Mouse (Mus musculus) forebrain, embryonic 11.5 days (tissue): ENCODE measurements around the gene Gm20721. TPM values are rescaled to one million over a fixed set of nuclear protein-coding genes. Genes with fewer than 3 reads are reported as not detected.

ENCODE experiments used
- ATAC-seq: fragments of 200-750 bp; cut with Nextera tagmentation; replicated peaks from 2 replicates; pipeline ENCODE4 v1.8.0; 2017; ENCODE audit warnings: moderate TSS enrichment; ENCODE audit not compliant: low FRiP score
- DNase-seq: peaks from one replicate; pipeline ENCODE4 v3.0.0-alpha.2; 2017; ENCODE audit warnings: low spot score
- H3K27ac ChIP-seq: fragments of 300-500 bp; sonication (generic); 2 replicates; pipeline ENCODE4 v1.5.1; 2014; ENCODE audit warnings: low read depth, low read length
- H3K27me3 ChIP-seq: fragments of 300-500 bp; sonication (generic); 2 replicates; pipeline ENCODE4 v1.6.1; 2014; ENCODE audit warnings: mild to moderate bottlenecking, low read length, mixed read lengths; ENCODE audit not compliant: control insufficient read depth, insufficient read depth
- H3K36me3 ChIP-seq: fragments of 300-500 bp; sonication (generic); 2 replicates; pipeline ENCODE4 v1.6.1; 2014; ENCODE audit warnings: mild to moderate bottlenecking, low read length, moderate library complexity, mixed read lengths; ENCODE audit not compliant: control insufficient read depth, insufficient read depth
- H3K4me1 ChIP-seq: fragments of 300-500 bp; sonication (generic); replicated peaks from 2 replicates; pipeline ENCODE4 v1.6.1; 2014; ENCODE audit warnings: low read length, mixed read lengths; ENCODE audit not compliant: control insufficient read depth, insufficient read depth
- H3K4me2 ChIP-seq: fragments of 300-500 bp; sonication (generic); 2 replicates; pipeline ENCODE4 v1.6.1; 2014; ENCODE audit warnings: low read depth, mild to moderate bottlenecking, low read length, moderate library complexity, mixed read lengths; ENCODE audit not compliant: severe bottlenecking
- H3K4me3 ChIP-seq: fragments of 300-500 bp; sonication (generic); 2 replicates; pipeline ENCODE4 v1.5.1; 2014; ENCODE audit warnings: low read depth, low read length
- H3K9ac ChIP-seq: fragments of 300-500 bp; sonication (generic); 2 replicates; pipeline ENCODE4 v1.6.1; 2014; ENCODE audit warnings: low read length
- H3K9me3 ChIP-seq: fragments of 300-500 bp; sonication (generic); 2 replicates; pipeline ENCODE4 v1.6.1; 2016; ENCODE audit warnings: low read length, mixed read lengths; ENCODE audit not compliant: control insufficient read depth
- WGBS: fragments of 180-500 bp; shearing (Covaris S2); extraction: QIAGEN DNeasy Blood & Tissue Kit; methylation state at CpG from one replicate; pipeline ENCODE4 v1.1.7; 2014; 5-methylcytosine and 5-hydroxymethylcytosine counted together
- polyA plus RNA-seq: library from polyadenylated mRNA; unstranded; fragments of >200 nt; fragmentation: Nextera tagmentation; extraction: Ambion mirVana; gene quantifications from 2 replicates; pipeline ENCODE4 v1.2.1, GENCODE M21; 2014

The Gm20721 gene
- polyA plus RNA-seq, 1 experiment from 2014 or later = 6.5 TPM

- DNase-seq (peak; percentile 80), ATAC-seq (peak; percentile 80)
- Histone ChIP-seq H3K4me3 (no peak overlapping the region), H3K4me1 (peaks cover 2% of the 10 kb centered on the region; the same call in 1 of the 2 replicates), H3K27ac (no peak overlapping the region), H3K36me3 (no peaks in the 10 kb centered on the region), H3K4me2 (0 out of 2 replicates have a peak overlapping the region, but pooled peaks have one; percentile 11), H3K9me3 (no peaks in the 10 kb centered on the region), H3K9ac (no peak overlapping the region; the same call in 1 of the 2 replicates), H3K27me3 (no peaks in the 10 kb centered on the region)
- WGBS = 12% methylated on average over 7 of the region's 7 CpGs
These were observed 35.5 kb downstream of the Gm20721 start for GRCm38 (mm10) chr2:174310913-174311514.

- peak; percentile 33 for DNase-seq
- Histone ChIP-seq H3K36me3 (no peaks in the 10 kb centered on the region), H3K9ac (no peak overlapping the region), H3K27ac (no peak overlapping the region), H3K4me1 (peaks cover 2% of the 10 kb centered on the region; the same call in 1 of the 2 replicates), H3K9me3 (no peaks in the 10 kb centered on the region), H3K4me2 (no peak overlapping the region), H3K4me3 (no peak overlapping the region), H3K27me3 (no peaks in the 10 kb centered on the region)
- no peak for ATAC-seq
- WGBS = 88% methylated on average over 3 of the region's 3 CpGs
These were observed 38.6 kb downstream of the Gm20721 start for GRCm38 (mm10) chr2:174307903-174308302.

- Histone ChIP-seq H3K27ac (no peak overlapping the region), H3K36me3 (no peaks in the 10 kb centered on the region), H3K27me3 (peaks cover 3% of the 10 kb centered on the region; the same call in 1 of the 2 replicates), H3K4me1 (no peaks in the 10 kb centered on the region), H3K9me3 (no peaks in the 10 kb centered on the region), H3K4me2 (no peak overlapping the region), H3K4me3 (no peak overlapping the region), H3K9ac (no peak overlapping the region)
- WGBS = 3% methylated on average over 5 of the region's 5 CpGs
- ATAC-seq (no peak), DNase-seq (no peak)
These were observed 40.9 kb downstream of the Gm20721 start for GRCm38 (mm10) chr2:174305646-174306045.

GRCm38 (mm10) chr2:174302526-174302925 is 44.0 kb downstream of the Gm20721 start:
- H3K4me1 ChIP-seq = peaks cover 4% of the 10 kb centered on the region; the same call in 1 of the 2 replicates
- no peak overlapping the region for H3K4me3 ChIP-seq
- ATAC-seq (no peak), DNase-seq (peak; percentile 51)
- H3K27ac ChIP-seq = no peak overlapping the region
- peaks cover 28% of the 10 kb centered on the region for H3K27me3 ChIP-seq
- peaks cover 21% of the 10 kb centered on the region for H3K9me3 ChIP-seq
- no peaks in the 10 kb centered on the region for H3K36me3 ChIP-seq
- WGBS = 32% methylated on average over 6 of the region's 6 CpGs
- H3K4me2 ChIP-seq = no peak overlapping the region
- no peak overlapping the region for H3K9ac ChIP-seq

GRCm38 (mm10) chr2:174300666-174301065 is 45.8 kb downstream of the Gm20721 start:
- Histone ChIP-seq H3K4me2 (peak overlapping the region; percentile 46), H3K9me3 (peaks cover 21% of the 10 kb centered on the region), H3K36me3 (no peaks in the 10 kb centered on the region), H3K9ac (no peak overlapping the region), H3K4me3 (peak overlapping the region; percentile 29), H3K27me3 (peaks cover 34% of the 10 kb centered on the region), H3K4me1 (peaks cover 4% of the 10 kb centered on the region; the same call in 1 of the 2 replicates), H3K27ac (no peak overlapping the region)
- ATAC-seq = no peak
- DNase-seq = peak; percentile 51
- WGBS = 60% methylated on average over 22 of the region's 22 CpGs

- H3K27ac ChIP-seq = no peak overlapping the region
- H3K9ac ChIP-seq = no peak overlapping the region
- peak overlapping the region; percentile 29 for H3K4me3 ChIP-seq
- no peaks in the 10 kb centered on the region for H3K36me3 ChIP-seq
- WGBS = 57% methylated on average over 27 of the region's 27 CpGs
- peaks cover 34% of the 10 kb centered on the region for H3K27me3 ChIP-seq
- peak; percentile 60 for DNase-seq
- peaks cover 4% of the 10 kb centered on the region; the same call in 1 of the 2 replicates for H3K4me1 ChIP-seq
- no peak for ATAC-seq
- H3K4me2 ChIP-seq = peak overlapping the region; percentile 46
- H3K9me3 ChIP-seq = peaks cover 21% of the 10 kb centered on the region
These were observed 46.3 kb downstream of the Gm20721 start for GRCm38 (mm10) chr2:174300186-174300585.

- Histone ChIP-seq H3K9ac (no peak overlapping the region), H3K9me3 (peaks cover 21% of the 10 kb centered on the region), H3K4me3 (peak overlapping the region; percentile 29), H3K27me3 (peaks cover 34% of the 10 kb centered on the region), H3K4me2 (peak overlapping the region; percentile 46), H3K4me1 (peaks cover 4% of the 10 kb centered on the region; the same call in 1 of the 2 replicates), H3K36me3 (no peaks in the 10 kb centered on the region), H3K27ac (no peak overlapping the region)
- DNase-seq (no peak), ATAC-seq (no peak)
- 57% methylated on average over 34 of the region's 34 CpGs for WGBS
These were observed 46.7 kb downstream of the Gm20721 start for GRCm38 (mm10) chr2:174299771-174300160.

- H3K36me3 ChIP-seq = no peaks in the 10 kb centered on the region
- peaks cover 21% of the 10 kb centered on the region for H3K9me3 ChIP-seq
- H3K4me1 ChIP-seq = peaks cover 4% of the 10 kb centered on the region; the same call in 1 of the 2 replicates
- H3K9ac ChIP-seq = no peak overlapping the region
- peak; percentile 63 for DNase-seq
- peaks cover 34% of the 10 kb centered on the region for H3K27me3 ChIP-seq
- no peak overlapping the region for H3K27ac ChIP-seq
- no peak for ATAC-seq
- H3K4me2 ChIP-seq = peak overlapping the region; percentile 46
- WGBS = 57% methylated on average over 48 of the region's 48 CpGs
- H3K4me3 ChIP-seq = peak overlapping the region; percentile 29
These were observed 47.3 kb downstream of the Gm20721 start for GRCm38 (mm10) chr2:174299091-174299770.
